Mouse (Mus musculus): ENCODE measurements around the gene Nod2.

Nod2 gene

DNA sequence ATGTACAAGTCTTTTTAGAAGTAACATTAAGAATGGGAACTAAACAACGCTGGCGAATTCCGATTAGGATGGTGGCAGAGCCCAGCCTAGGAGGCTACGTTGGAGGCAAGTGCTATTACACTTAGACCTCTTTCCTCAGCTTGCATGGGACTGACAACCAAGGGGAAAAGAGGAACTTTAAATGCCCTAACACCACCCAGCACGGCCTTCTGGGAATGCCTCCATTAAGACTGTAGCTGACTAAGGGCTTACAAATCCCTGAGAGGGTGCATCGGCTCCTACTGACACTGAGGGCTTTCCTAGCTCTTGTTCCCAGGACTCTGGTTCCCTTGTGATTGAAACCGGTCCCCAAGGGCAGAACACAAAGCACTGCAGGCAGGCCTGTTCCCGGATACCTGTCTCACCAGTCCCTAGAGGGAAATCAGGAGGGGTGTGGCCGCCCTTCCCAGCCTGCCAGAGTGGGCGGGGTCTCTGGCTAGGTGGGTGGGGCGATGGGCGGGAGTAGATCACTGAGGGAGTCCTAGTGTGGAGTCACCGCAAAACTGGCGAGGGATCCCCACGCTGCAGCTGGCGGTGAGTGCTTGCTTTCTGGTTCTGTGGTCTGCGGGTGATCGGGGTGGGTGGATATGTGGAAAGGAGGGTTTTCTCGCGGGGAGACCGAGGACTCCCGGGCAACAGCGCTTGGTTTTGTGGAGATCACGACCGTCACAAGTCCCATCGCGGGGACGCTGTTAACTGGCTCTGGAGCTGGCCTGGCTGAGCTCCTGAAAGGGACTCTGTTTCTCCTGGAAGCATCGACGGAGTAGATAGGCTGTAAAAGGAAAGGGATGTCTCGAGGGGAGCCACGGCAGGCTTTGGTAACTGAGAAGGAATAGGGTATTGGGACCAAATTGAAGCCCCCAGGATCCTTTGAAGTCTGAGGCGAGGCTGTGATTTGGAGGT lies at the start of gene Nod2:
TSS of gene Nod2 (plus strand) at position 479 of the 942 bp plus-strand sequence.
- no peak for DNase-seq (ENCODE audit: low spot score)

DNA sequence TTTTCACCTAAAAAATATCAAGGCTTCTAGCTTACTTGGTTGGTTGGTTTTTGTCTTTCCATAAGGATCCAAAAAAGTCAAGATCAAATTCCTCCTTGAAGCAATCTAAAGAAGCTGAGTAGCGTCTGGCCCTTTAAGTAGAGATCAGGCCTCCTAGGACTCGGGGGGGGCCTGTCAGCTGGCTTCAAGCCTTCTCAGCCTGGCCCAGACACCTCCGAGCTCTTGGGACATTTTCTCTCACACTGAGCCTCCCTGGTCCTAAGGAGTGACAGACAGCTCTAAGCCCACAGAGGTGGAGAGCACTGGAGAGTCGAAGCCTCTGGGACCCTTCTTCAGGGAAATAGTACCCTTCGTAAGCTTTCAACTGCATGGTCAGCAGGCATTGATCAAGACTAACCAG lies 48.5 kb upstream of the Nod2 start:
- DNase-seq (ENCODE audit: low spot score), result no peak

GRCm38 (mm10) chr8:88599491-88599890 lies 47.6 kb upstream of the Nod2 start:
- no peak for DNase-seq (ENCODE audit: low spot score)

DNA sequence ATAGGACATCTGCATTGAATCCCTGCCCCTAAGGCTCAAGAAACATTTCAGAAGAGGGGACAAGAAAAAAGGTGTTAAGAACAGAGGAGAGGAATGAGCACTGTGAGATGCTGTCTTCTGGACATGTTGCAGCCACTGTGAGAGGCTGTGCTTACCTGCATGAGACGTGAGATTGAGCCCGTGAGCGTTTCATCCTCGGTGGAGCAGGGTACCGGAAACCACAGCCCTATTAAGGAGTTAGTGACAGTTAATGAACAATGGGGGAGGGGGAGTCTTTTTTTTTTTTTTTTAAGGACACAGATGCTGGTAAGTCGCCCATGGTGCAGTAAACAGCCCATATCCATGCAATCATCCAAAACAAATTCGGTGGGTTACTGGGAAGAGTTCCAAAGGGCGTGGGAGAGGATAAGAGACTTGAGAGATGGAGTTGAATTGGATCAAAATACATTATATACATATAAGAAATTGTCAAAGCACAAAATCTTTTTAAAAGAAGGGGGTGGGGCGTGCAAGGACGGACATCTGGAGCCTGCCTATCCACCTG lies 43.6 kb upstream of the Nod2 start:
- no peak for DNase-seq (ENCODE audit: low spot score)

DNA sequence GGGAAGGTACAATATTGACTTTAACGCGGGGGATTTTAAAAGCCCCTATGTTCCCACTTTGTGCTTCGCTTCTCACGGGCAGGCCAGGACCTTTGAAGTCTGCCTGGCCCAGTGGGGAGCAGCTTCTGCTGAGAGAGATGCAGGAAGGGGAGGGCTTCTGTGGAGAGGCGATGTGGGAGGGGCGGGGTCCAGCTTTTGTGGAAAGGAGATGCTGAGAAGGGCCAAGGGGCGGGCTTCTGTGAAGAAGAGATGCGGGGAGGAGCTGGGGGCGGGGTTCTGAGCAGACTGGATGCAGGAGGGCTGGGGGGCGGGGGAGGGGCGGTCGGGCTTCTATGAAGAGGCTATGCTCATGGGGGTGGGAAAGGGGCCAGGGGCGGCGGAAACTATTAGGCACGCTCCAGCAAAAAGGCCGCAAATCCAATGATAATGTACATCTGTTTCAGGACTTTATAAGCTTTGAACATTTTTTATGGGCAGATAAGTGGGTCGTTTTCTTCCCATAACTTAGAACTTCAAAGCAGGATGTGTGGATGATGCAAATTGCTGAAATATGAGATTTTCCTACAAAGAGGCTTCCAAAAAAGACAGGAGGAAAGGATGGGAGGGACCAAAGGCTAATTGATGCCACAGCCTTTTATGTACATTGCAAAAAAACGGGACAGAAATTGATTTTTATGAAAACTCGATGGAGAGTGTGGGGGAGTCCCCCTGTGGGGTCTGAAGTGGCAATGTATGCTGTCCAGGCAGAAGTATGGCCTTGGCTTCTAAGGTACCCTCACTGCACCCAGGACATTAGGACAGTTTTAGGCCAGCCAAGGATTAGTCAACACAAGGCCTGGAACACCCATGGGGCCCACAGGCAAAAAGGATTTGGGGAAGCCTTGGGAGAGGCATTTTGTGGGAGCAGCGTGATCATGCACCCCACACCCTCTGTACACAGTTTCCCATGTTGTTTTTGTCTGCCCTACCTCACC lies 42.8 kb upstream of the Nod2 start:
- no peak for DNase-seq (ENCODE audit: low spot score)

GRCm38 (mm10) chr8:88605361-88606040 lies 41.6 kb upstream of the Nod2 start:
- DNase-seq (ENCODE audit: low spot score), result no peak

DNA sequence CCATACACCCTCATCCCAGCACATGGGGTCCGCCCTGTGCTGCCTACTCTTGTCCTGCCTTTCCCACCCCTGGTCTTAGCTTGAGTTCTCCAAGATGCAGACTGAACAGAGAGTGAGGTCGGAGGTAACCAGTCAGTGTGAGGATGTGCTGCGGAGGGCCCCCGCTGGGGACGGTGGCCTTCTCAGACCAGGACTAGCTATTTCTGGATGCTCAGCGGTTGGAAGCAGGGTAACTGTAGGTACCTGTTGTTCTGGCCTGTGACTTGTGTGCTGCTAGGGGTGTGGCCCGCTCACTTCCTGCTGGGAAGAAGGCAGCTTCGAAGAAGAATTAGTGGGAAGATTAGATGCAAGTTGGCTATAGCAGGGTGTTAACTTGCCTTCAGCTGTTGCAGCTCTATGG lies 38.1 kb upstream of the Nod2 start:
- no peak for DNase-seq (ENCODE audit: low spot score)

GRCm38 (mm10) chr8:88610271-88610670 lies 36.8 kb upstream of the Nod2 start:
- no peak for DNase-seq (ENCODE audit: low spot score)

GRCm38 (mm10) chr8:88614981-88615380 lies 32.1 kb upstream of the Nod2 start:
- DNase-seq (ENCODE audit: low spot score), result no peak

- no peak for DNase-seq (ENCODE audit: low spot score)
Measured at GRCm38 (mm10) chr8:88618612-88619011, 28.5 kb upstream of the Nod2 start.

DNA sequence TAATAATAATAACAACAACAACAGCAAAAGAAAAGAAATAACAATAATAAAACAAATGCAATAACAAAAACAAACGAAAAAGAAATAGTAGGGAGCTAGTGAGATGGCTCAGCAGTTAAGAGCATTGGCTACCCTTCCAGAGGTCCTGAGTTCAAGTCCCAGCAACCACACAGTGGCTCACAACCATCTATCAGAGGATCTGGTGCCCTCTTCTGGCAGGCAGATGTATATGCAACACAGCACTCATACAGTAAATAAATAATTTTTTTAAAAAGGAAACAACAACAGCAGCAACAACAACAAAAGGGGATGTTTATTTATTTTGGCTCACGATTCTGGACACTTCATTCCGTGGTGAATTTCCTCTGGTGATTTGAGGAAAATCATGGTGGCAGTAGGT lies 27.6 kb upstream of the Nod2 start:
- no peak for DNase-seq (ENCODE audit: low spot score)

DNA sequence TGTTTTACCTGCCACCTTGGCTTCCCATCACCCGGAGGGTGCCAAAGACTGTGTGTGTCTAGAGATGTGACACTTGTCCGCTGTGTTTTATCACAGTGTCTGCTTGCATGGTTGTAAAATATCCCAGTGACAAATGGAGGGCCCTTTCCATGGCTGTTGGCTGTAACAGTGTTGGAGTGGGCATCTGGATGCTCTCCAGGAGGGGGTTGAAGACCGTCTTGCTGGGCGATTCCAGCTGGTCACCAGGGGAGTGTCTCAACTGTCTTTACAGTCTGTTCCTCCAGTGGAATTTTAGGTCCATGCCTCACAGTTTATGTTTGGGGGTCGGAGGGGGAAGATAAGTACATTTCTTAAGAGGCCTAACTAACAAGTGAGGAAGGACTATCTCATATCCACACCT lies 26.2 kb upstream of the Nod2 start:
- no peak for DNase-seq (ENCODE audit: low spot score)

- DNase-seq (ENCODE audit: low spot score), result peak; percentile 85
Measured at GRCm38 (mm10) chr8:88621408-88621807, 25.7 kb upstream of the Nod2 start.

DNA sequence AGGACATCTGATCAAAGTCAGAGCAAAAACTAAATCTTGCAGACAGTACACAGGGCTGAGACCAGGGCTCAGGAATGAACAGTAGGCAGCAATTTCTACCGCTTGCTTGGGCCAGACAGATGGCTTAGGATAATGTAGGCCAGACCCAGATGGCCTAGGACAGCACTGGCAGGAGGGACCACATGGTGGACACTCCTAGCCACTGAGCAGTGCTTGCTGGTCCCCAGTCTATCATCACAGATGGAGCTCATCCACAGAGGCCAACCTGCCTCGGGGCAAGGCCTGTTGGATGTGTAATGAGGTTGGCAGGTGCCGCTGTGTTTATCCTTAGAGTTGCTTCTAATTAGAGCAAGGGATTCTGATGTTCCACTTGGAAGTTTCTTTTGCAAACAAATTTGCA lies 23.8 kb upstream of the Nod2 start:
- DNase-seq (ENCODE audit: low spot score), result no peak

GRCm38 (mm10) chr8:88624276-88624675 lies 22.8 kb upstream of the Nod2 start:
- DNase-seq (ENCODE audit: low spot score), result no peak

DNA sequence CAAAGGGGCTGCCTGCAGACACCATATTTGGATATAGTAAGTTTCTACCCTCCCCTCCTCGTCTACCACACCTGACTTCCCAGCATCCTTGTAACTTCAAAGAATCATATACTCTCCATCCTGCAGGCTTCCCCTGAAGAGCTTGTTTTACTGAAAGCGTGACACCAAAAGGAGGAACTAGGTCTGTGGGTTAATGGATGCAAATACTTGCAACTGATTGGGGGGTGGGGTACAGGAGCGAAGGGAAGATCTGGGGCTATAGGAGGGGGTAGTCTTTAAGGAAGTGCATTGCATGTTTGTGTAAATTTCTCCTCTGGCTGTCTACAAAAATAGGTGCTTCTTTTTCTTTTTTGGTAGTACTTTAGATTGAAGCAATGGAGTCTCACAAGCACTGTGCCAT lies 20.7 kb upstream of the Nod2 start:
- no peak for DNase-seq (ENCODE audit: low spot score)

- DNase-seq (ENCODE audit: low spot score), result no peak
Measured at GRCm38 (mm10) chr8:88626940-88627264, 20.2 kb upstream of the Nod2 start.

DNA sequence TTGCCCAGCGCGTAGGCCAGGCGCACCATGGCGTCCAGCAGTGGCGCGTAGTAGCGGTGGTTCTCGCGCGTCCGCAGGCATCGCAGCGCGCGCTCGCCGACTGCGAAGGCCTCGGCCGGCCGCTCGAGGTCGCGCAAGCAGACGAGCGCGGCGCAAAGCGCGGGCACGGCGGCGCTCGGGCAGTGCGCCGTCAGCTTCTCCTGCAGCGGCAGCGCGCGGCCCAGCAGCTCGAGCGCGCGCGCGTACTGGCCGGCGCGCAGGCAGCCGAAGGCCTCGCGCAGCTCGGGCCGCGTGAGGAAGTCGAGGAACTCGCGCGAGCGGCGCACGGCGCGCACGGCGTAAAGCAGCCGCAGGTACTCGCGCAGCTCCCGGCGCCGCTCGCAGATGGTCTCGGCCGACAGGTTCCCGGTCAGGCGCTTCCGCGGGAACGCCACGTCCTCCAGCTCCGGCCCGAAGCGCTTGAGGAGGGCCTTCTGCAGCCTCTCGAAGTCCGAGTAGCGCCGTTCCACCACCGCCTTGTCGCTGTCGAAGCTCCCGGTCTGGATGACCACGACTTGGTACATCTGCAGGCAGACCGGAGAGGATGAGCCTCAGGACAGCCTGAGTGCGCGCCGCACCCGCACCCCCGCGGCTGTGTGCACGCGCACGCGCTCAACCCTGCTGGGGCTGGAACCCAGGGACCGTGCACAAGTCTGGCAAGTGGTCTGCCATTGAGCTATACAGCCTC lies 19.7 kb upstream of the Nod2 start:
- DNase-seq (ENCODE audit: low spot score), result peak; percentile 72

DNA sequence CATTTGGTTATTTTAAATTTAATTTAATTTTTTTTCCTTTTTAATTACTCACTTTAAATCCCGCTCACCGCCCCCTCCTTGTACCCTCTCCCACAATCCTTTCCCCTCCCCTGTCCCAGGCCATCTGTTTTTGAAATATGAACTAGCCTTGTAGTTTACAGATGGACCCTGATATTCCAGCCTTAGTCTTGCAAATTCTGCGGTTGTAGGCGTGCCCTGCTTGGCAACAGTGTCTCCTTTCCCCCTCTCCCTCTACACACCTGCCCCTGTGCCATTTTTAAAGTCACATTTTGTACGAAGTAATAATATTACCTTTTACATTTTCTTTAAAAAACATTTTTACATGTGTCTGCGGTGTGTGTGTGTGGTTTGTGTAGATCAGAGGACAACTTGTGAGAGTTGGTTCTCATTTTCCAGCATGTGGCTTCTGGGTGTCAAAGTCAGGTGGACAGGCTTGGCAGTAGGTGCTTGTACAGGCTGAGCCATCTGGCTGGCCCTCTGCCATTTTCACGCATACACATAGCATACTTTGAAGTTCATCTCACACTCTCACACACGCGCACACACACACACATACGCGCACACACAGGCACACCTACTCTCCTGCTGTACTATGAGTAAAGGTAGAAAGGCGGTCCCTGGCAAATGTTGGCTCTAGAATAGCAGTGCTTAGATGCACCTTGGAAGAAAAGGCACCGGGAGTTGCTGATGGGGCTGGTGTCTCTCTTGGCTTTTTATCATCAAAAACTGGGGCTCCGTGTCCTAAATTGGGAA lies 18.9 kb upstream of the Nod2 start:
- peak; percentile 66 for DNase-seq (ENCODE audit: low spot score)

- DNase-seq (ENCODE audit: low spot score), result no peak
Measured at GRCm38 (mm10) chr8:88630225-88630624, 16.9 kb upstream of the Nod2 start.

GRCm38 (mm10) chr8:88631081-88631480 lies 16.0 kb upstream of the Nod2 start:
- DNase-seq (ENCODE audit: low spot score), result no peak

Measured in layer of hippocampus, adult 11-12 months (tissue).